Mouse (Mus musculus) midbrain, embryonic 12.5 days (tissue): ENCODE measurements around the gene Irx5. TPM values are rescaled to one million over a fixed set of nuclear protein-coding genes. Genes with fewer than 3 reads are reported as not detected.

Source experiments
- ATAC-seq: fragments of 200-750 bp; cut with Nextera tagmentation; 2 replicates; pipeline ENCODE4 v1.8.0; 2017; ENCODE audit warnings: low read depth, moderate TSS enrichment, moderate library complexity; ENCODE audit not compliant: low FRiP score
- H3K27ac ChIP-seq: fragments of 300-500 bp; sonication (generic); replicated peaks from 2 replicates; pipeline ENCODE4 v1.5.1; 2016; ENCODE audit warnings: mild to moderate bottlenecking
- H3K27me3 ChIP-seq: fragments of 300-500 bp; sonication (generic); 2 replicates; pipeline ENCODE4 v1.6.1; 2016; ENCODE audit warnings: mild to moderate bottlenecking
- H3K36me3 ChIP-seq: fragments of 300-500 bp; sonication (generic); 2 replicates; pipeline ENCODE4 v1.6.1; 2016
- H3K4me1 ChIP-seq: fragments of 300-500 bp; sonication (generic); 2 replicates; pipeline ENCODE4 v1.6.1; 2016
- H3K4me2 ChIP-seq: fragments of 300-500 bp; sonication (generic); replicated peaks from 2 replicates; pipeline ENCODE4 v1.6.1; 2016; ENCODE audit warnings: mild to moderate bottlenecking, moderate library complexity
- H3K4me3 ChIP-seq: fragments of 300-500 bp; sonication (generic); 2 replicates; pipeline ENCODE4 v1.5.1; 2016; ENCODE audit warnings: mild to moderate bottlenecking
- H3K9ac ChIP-seq: fragments of 300-500 bp; sonication (generic); replicated peaks from 2 replicates; pipeline ENCODE4 v1.6.1; 2016; ENCODE audit warnings: mild to moderate bottlenecking, moderate library complexity
- H3K9me3 ChIP-seq: fragments of 300-500 bp; sonication (generic); 2 replicates; pipeline ENCODE4 v1.6.1; 2016; ENCODE audit warnings: mild to moderate bottlenecking
- WGBS: fragments of 180-500 bp; shearing (Covaris S2); methylation state at CpG from one replicate; pipeline ENCODE4 v1.1.7; 2016; 5-methylcytosine and 5-hydroxymethylcytosine counted together
- polyA plus RNA-seq: library from polyadenylated mRNA; unstranded; fragments of >200 nt; fragmentation: Nextera tagmentation; extraction: Ambion mirVana; gene quantifications from 2 replicates; pipeline ENCODE4 v1.2.1, GENCODE M21; 2016

Gene Irx5
- 56.5 and 58.1 TPM in 2 replicates for polyA plus RNA-seq

DNA sequence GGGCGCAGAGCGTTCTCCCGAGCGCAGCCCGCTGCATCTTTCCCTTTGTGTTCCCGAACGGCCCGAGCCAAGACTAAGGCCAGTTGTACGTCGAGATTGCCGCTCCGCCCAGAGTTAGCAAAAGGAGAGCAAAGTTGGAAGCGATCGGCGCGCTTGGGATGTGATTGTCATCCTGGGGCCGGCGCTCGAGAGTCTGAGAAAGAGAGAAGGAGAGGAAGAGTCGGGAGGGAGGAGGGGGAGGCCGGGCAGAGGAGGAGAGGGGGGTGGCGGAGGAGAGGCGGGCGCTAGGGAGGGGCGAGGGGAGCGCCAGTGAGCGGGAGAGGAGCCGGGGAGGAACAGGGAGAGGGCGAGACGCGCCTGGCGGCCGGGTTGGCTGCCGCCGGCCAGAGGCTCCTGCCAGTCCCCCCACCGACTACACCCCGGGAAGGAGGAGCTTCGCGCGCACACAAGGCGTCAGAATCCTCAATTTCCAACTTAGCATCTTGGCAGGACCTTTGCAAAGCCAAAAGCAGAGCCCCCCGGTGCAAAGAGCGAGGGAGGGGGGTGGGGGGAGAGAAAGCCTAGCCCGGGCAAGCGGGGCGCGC lies at the start of gene Irx5:
Irx5 (plus strand) TSS at position 228 of the 584 bp plus-strand sequence.
- Histone ChIP-seq H3K27ac (peak within 1 kb of the TSS; percentile 99), H3K4me2 (peak within 1 kb of the TSS; percentile 78), H3K9ac (peak within 1 kb of the TSS; percentile 100), H3K36me3 (peaks cover 12% of the 10 kb centered on the region), H3K4me1 (peaks cover 47% of the 10 kb centered on the region), H3K4me3 (peak within 1 kb of the TSS; percentile 91), H3K27me3 (no peaks in the 10 kb centered on the region), H3K9me3 (no peaks in the 10 kb centered on the region)
- WGBS = 0% methylated on average over 35 of the region's 47 CpGs
- ATAC-seq = peak; percentile 68

DNA sequence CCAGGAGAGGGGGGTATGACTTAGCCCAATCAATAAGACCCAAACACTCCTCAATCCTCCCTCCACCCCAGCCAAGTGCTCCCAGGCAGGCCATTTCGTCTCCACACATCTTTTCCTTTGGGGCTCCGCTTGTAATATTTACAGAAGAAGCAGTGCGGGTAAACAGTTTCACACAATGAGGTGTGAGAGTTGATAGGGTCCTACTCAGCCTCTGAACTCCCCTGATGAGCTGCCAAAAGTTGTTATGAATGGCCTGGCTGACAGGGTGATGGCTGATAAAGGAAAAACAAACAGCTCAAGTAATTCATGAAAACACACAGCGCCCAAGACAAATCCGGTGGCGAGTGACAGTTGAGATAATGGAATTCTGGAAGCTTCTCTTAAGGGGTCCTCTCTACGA lies 45.2 kb upstream of the Irx5 start:
- H3K27ac ChIP-seq = no peak overlapping the region
- peaks cover 4% of the 10 kb centered on the region; the same call in 1 of the 2 replicates for H3K4me1 ChIP-seq
- 61% methylated on average over 7 of the region's 7 CpGs for WGBS
- H3K4me2 ChIP-seq = no peak overlapping the region
- no peak overlapping the region for H3K4me3 ChIP-seq
- H3K27me3 ChIP-seq = peaks cover 6% of the 10 kb centered on the region; the same call in 1 of the 2 replicates
- no peaks in the 10 kb centered on the region for H3K36me3 ChIP-seq
- ATAC-seq = no peak
- H3K9ac ChIP-seq = no peak overlapping the region
- no peaks in the 10 kb centered on the region for H3K9me3 ChIP-seq

DNA sequence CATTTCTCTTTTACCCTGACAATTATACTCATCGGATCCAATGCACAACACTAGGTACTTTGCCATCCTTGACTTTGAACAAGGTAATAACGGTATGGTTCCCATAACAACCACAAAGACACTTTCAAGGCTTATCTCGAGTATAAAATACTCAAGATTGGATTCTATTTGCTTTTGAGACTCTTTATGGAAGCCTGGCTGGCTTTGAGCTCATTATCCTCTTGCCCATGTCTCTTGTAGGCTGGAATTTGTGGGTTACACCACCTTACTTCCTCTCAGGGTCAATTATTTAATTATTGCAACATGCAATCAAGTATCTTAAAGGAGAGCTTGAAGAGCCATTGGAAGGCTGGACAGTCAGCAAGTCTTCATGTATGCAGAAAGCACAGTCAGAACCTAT lies 43.7 kb upstream of the Irx5 start:
- no peak overlapping the region for H3K27ac ChIP-seq
- no peak overlapping the region for H3K4me3 ChIP-seq
- H3K9ac ChIP-seq = no peak overlapping the region
- H3K4me1 ChIP-seq = peaks cover 4% of the 10 kb centered on the region; the same call in 1 of the 2 replicates
- no peak overlapping the region for H3K4me2 ChIP-seq
- no peaks in the 10 kb centered on the region for H3K36me3 ChIP-seq
- no peak for ATAC-seq
- 82% methylated on average over 3 of the region's 3 CpGs for WGBS
- peaks cover 6% of the 10 kb centered on the region; the same call in 1 of the 2 replicates for H3K27me3 ChIP-seq
- H3K9me3 ChIP-seq = no peaks in the 10 kb centered on the region

DNA sequence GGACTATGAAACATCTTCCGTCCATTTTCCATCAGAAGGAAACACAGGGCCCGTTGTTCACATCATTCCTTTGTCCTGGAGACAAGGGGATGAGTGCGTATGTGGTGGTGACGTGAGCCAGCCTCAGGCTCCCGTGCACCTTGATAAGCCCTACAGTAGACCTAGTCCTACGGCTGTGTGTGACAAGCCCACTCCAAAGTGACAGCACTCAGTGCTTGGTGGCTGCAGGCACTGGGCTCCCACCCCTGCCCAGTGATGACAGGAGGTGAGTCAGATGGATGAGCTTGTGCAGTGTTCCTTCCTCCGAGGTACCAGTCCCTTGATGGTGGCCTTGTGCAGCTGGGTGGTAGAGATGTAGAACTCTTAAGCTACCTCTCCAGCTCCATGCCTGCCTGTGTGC lies 33.7 kb upstream of the Irx5 start:
- Histone ChIP-seq H3K36me3 (peaks cover 33% of the 10 kb centered on the region), H3K4me1 (no peaks in the 10 kb centered on the region), H3K4me3 (no peak overlapping the region), H3K4me2 (no peak overlapping the region), H3K9me3 (0 out of 2 replicates have a peak, but pooled peaks cover 5% of the 10 kb centered on the region), H3K27me3 (no peaks in the 10 kb centered on the region), H3K9ac (no peak overlapping the region), H3K27ac (no peak overlapping the region)
- WGBS = 91% methylated on average over 7 of the region's 7 CpGs
- ATAC-seq = no peak

DNA sequence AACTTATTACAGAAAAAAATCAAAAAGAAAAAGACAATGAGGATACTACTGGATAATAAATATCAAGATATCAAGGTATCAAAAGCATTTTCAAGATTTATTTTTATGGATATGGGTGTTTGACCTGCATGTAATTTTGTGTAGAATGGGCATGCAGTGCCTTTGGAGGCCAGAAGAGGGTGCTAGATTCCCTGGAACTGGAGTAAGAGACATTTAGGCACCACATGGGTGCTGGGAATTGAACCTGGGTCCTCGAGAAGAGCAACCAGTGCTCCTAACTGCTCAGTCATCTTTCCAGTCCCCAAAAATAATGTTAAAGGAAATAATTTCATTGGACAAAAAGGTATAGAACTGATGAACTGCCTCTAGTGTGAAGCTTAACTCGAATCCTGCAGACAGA lies 30.2 kb upstream of the Irx5 start:
- 0 out of 2 replicates have a peak, but pooled peaks cover 5% of the 10 kb centered on the region for H3K9me3 ChIP-seq
- no peak overlapping the region for H3K27ac ChIP-seq
- no peak overlapping the region for H3K4me3 ChIP-seq
- ATAC-seq = no peak
- H3K9ac ChIP-seq = no peak overlapping the region
- peaks cover 46% of the 10 kb centered on the region for H3K36me3 ChIP-seq
- no peaks in the 10 kb centered on the region for H3K4me1 ChIP-seq
- H3K4me2 ChIP-seq = no peak overlapping the region
- WGBS = 93% methylated on average over 2 of the region's 2 CpGs
- no peaks in the 10 kb centered on the region for H3K27me3 ChIP-seq

DNA sequence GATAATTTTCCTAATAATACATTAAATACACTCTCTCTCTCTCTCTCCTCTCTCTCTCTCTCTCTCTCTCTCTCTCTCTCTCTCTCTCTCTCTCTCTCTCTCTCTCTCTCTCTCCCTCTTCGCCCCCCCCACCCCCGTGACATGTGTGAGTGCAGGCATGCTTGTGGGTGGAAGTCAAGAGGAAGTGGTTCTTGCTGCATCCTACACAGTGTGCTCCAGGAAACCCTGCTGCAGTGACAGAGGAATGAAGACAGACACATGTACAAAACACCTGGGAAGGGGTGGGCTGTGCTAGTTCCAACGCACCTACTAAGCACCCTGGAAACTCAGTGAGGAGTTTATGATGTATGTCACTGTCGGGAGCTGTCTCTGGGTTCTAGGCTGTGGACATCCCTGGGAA lies 28.2 kb upstream of the Irx5 start:
- H3K9me3 ChIP-seq = 0 out of 2 replicates have a peak, but pooled peaks cover 5% of the 10 kb centered on the region
- peaks cover 60% of the 10 kb centered on the region for H3K36me3 ChIP-seq

DNA sequence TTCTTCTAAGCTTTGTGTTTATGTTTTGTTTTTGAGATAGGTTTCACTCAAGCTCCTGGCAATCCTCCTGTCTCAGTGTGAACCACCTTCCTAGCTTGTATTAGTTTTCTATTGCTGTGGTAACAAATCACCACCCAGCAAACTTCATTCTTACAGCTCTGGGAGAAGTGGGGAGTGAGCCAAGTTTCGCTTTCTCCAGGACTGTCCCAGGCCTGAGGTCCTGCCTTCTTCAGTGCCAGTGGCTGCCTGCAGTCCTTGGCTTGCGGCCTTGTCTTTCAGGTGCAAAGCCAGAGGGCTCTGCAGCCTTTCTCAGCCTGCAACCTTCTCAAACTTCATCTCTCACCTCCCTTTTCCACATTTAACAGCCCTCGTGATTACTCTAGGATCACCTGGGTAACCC lies 25.6 kb upstream of the Irx5 start:
- 0 out of 2 replicates have a peak, but pooled peaks cover 5% of the 10 kb centered on the region for H3K9me3 ChIP-seq
- peaks cover 39% of the 10 kb centered on the region for H3K36me3 ChIP-seq
- WGBS = 81% methylated on average over 3 of the region's 3 CpGs
- no peak overlapping the region for H3K4me2 ChIP-seq
- no peak for ATAC-seq
- no peaks in the 10 kb centered on the region for H3K27me3 ChIP-seq
- H3K4me1 ChIP-seq = no peaks in the 10 kb centered on the region
- H3K4me3 ChIP-seq = no peak overlapping the region
- H3K27ac ChIP-seq = no peak overlapping the region
- H3K9ac ChIP-seq = no peak overlapping the region

More for the DNA sequence above, 28.2 kb upstream of the Irx5 start:
- no peak overlapping the region for H3K27ac ChIP-seq
- H3K4me1 ChIP-seq = no peaks in the 10 kb centered on the region
- H3K4me3 ChIP-seq = no peak overlapping the region
- no peak for ATAC-seq
- WGBS = 89% methylated on average over 3 of the region's 4 CpGs
- no peak overlapping the region for H3K9ac ChIP-seq
- no peaks in the 10 kb centered on the region for H3K27me3 ChIP-seq
- no peak overlapping the region for H3K4me2 ChIP-seq

DNA sequence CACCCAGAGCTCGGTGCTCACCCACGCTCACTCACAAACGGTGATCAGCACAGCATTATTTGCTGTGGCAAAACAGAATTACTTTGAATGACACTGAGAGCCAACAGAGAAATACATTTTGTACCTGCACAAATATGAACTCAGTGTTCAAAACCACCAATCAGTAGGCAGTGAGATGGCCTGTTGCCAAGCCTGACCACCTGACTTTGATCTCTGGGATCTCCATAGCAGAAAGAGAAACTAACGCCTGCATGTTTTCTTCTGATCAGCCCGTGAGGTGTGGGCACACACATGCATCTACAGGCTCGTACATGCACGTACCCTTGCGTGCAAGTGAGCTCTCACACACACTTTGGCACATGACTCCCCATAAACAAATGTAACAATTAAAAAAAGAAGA lies 24.0 kb upstream of the Irx5 start:
- no peaks in the 10 kb centered on the region for H3K9me3 ChIP-seq
- no peaks in the 10 kb centered on the region for H3K27me3 ChIP-seq
- H3K4me2 ChIP-seq = no peak overlapping the region
- no peak overlapping the region for H3K9ac ChIP-seq
- H3K4me3 ChIP-seq = no peak overlapping the region
- no peak overlapping the region for H3K27ac ChIP-seq
- H3K4me1 ChIP-seq = no peaks in the 10 kb centered on the region
- no peak for ATAC-seq
- H3K36me3 ChIP-seq = peaks cover 42% of the 10 kb centered on the region
- 95% methylated on average over 8 of the region's 8 CpGs for WGBS

DNA sequence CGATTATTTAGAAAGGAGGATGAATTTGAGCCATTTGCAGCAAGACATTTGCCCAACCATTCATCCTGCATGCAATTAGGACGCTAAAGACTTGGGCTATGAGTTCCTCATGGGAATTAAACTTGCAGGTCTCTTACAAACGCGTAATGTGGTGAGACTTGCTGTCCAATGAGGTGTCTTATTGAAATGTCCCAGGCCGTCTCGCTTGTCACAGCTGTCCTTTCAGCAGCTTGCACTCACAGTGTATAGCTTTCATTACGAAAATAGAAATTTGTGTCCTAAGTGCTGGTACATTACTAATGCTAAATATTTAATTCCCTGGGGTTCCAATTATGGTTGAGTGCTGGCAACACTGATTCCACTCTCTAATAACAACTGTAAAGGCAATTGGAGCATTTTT lies 22.3 kb upstream of the Irx5 start:
- 72% methylated on average over 7 of the region's 7 CpGs for WGBS
- no peaks in the 10 kb centered on the region for H3K4me1 ChIP-seq
- H3K36me3 ChIP-seq = peaks cover 46% of the 10 kb centered on the region
- H3K9ac ChIP-seq = no peak overlapping the region
- H3K9me3 ChIP-seq = no peaks in the 10 kb centered on the region
- no peaks in the 10 kb centered on the region for H3K27me3 ChIP-seq
- ATAC-seq = no peak
- H3K4me3 ChIP-seq = no peak overlapping the region
- H3K27ac ChIP-seq = no peak overlapping the region
- H3K4me2 ChIP-seq = no peak overlapping the region

DNA sequence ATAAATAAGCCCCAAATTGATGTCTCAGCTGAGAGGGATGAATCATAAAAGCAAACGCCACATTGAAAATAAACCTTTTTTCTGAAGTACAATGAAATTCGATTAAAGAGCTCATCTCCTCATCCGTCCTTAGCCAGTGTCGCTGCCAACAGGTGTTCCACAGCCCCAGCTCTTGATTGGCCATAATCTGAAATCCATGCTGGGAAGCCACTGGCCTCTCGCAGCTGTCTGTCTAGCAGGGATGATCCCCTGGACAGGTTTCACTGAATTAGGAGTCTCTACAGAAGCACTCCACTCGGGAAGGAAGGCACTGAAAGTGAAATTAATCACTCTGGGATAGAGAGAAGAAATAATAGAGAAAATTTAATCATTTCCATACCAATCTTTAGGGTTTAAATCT lies 21.4 kb upstream of the Irx5 start:
- no peaks in the 10 kb centered on the region for H3K27me3 ChIP-seq
- H3K9me3 ChIP-seq = no peaks in the 10 kb centered on the region
- ATAC-seq = no peak
- H3K4me2 ChIP-seq = no peak overlapping the region
- H3K27ac ChIP-seq = no peak overlapping the region
- no peak overlapping the region for H3K9ac ChIP-seq
- WGBS = 59% methylated on average over 6 of the region's 6 CpGs
- H3K4me3 ChIP-seq = no peak overlapping the region
- H3K4me1 ChIP-seq = no peaks in the 10 kb centered on the region
- peaks cover 56% of the 10 kb centered on the region for H3K36me3 ChIP-seq

DNA sequence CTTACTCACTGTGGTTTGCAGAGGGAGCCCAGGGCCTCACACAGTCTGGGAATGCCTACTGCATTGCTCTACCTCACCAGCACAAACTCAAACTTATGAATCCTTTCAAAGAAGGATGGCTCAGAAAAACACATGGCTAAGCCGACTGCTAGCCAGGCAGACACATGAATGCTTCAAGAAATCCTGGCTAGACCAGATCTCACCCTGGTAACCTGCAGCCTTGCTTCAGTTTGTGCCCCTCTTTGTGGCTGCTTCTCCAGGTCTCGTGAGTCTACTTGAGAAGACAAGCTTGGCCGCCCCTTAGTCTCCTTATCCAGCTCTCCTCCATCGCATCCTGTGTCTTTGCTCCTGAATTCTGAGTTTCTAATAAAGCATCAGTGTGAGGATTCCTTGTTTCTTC lies 13.9 kb upstream of the Irx5 start:
- ATAC-seq = no peak
- peaks cover 62% of the 10 kb centered on the region for H3K36me3 ChIP-seq
- no peak overlapping the region for H3K9ac ChIP-seq
- no peaks in the 10 kb centered on the region for H3K27me3 ChIP-seq
- WGBS = 88% methylated on average over 4 of the region's 4 CpGs
- H3K27ac ChIP-seq = no peak overlapping the region
- H3K4me2 ChIP-seq = no peak overlapping the region
- no peaks in the 10 kb centered on the region for H3K4me1 ChIP-seq
- H3K4me3 ChIP-seq = no peak overlapping the region
- H3K9me3 ChIP-seq = no peaks in the 10 kb centered on the region

DNA sequence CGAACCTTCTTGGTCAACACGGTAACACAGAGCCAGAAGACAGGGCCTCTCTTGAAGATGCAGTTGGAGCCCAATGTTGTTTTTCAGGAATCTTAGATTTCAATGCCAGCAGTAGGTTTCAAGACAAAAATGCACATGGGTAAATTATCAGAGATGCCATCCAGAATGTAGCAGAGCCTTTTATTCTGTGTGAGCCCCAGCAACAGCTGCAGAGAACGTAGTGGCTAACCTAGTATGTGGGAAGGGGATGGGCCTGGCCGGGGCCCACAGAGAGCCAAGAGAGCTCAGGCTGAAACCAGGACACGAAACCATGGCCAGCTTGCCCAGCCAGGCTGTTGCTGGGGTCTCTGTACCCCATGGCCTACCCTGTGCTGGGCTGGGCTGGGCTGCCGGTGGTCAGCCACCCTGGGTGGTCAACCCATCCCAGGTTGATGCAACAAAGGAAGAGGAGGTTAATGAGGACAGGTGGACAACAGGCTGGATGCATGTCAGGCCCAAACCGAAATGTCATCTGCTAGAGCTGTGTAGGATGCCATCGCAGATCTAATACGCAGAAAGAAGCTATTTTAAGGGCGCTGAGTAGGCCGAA lies 7.4 kb upstream of the Irx5 start:
- no peak overlapping the region for H3K4me3 ChIP-seq
- peaks cover 19% of the 10 kb centered on the region; the same call in 1 of the 2 replicates for H3K36me3 ChIP-seq
- H3K27ac ChIP-seq = no peak overlapping the region
- H3K9ac ChIP-seq = 0 out of 2 replicates have a peak overlapping the region, but pooled peaks have one; percentile 11
- no peak for ATAC-seq
- H3K4me2 ChIP-seq = 0 out of 2 replicates have a peak overlapping the region, but pooled peaks have one; percentile 6
- H3K9me3 ChIP-seq = no peaks in the 10 kb centered on the region
- H3K27me3 ChIP-seq = peaks cover 6% of the 10 kb centered on the region
- H3K4me1 ChIP-seq = peaks cover 22% of the 10 kb centered on the region; the same call in 1 of the 2 replicates
- 76% methylated on average over 11 of the region's 11 CpGs for WGBS
